Mouse (Mus musculus) kidney, postnatal 0 days (tissue): ENCODE data around the gene Hvcn1. TPM values are rescaled to one million over a fixed set of nuclear protein-coding genes. Genes with fewer than 3 reads are reported as not detected.

Experiments used
- ATAC-seq: fragments of 200-750 bp; cut with Nextera tagmentation; replicated peaks from 2 replicates; pipeline ENCODE4 v1.8.0; 2017; ENCODE audit warnings: low read depth, moderate number of reproducible peaks, moderate TSS enrichment, moderate library complexity; ENCODE audit not compliant: low FRiP score
- DNase-seq: peaks from one replicate; pipeline ENCODE4 v3.0.0-alpha.2; 2016; ENCODE audit warnings: low spot score
- H3K27ac ChIP-seq: fragments of 300-500 bp; sonication (generic); 2 replicates; pipeline ENCODE4 v1.5.1; 2014; ENCODE audit warnings: mild to moderate bottlenecking
- H3K27me3 ChIP-seq: fragments of 300-500 bp; sonication (generic); 2 replicates; pipeline ENCODE4 v1.6.1; 2014; ENCODE audit warnings: low read length, mixed read lengths; ENCODE audit not compliant: insufficient read depth
- H3K36me3 ChIP-seq: fragments of 300-500 bp; sonication (generic); 2 replicates; pipeline ENCODE4 v1.6.1; 2014; ENCODE audit warnings: low read length, mixed read lengths; ENCODE audit not compliant: insufficient read depth
- H3K4me1 ChIP-seq: fragments of 300-500 bp; sonication (generic); replicated peaks from 2 replicates; pipeline ENCODE4 v1.6.1; 2014; ENCODE audit warnings: antibody characterized with exemption, low read length, mixed read lengths; ENCODE audit not compliant: insufficient read depth
- H3K4me2 ChIP-seq: fragments of 300-500 bp; sonication (generic); 2 replicates; pipeline ENCODE4 v1.6.1; 2014; ENCODE audit warnings: mild to moderate bottlenecking, low read length, moderate library complexity, mixed read lengths
- H3K4me3 ChIP-seq: fragments of 300-500 bp; sonication (generic); replicated peaks from 2 replicates; pipeline ENCODE4 v1.5.1; 2014; ENCODE audit warnings: low read depth, low read length
- H3K9ac ChIP-seq: fragments of 300-500 bp; sonication (generic); 2 replicates; pipeline ENCODE4 v1.6.1; 2014; ENCODE audit warnings: low read depth, low read length
- H3K9me3 ChIP-seq: fragments of 300-500 bp; sonication (generic); replicated peaks from 2 replicates; pipeline ENCODE4 v1.6.1; 2016; ENCODE audit warnings: low read length, inconsistent platforms, mixed read lengths
- CTCF ChIP-seq: IDR thresholded peaks from 2 replicates; pipeline ENCODE4 v1.5.1; 2016; ENCODE audit warnings: antibody characterized with exemption, low read depth, mild to moderate bottlenecking, moderate library complexity
- WGBS: fragments of 180-500 bp; shearing (Covaris S2); extraction: QIAGEN DNeasy Blood & Tissue Kit; methylation state at CpG from one replicate; pipeline ENCODE4 v1.1.7; 2014; 5-methylcytosine and 5-hydroxymethylcytosine counted together
- polyA plus RNA-seq: library from polyadenylated mRNA; unstranded; fragments of >200 nt; fragmentation: Nextera tagmentation; extraction: Ambion mirVana; gene quantifications from 2 replicates; pipeline ENCODE4 v1.2.1, GENCODE M21; 2015

Gene Hvcn1
- polyA plus RNA-seq, 1 experiment from 2014 or later, result 12.2 TPM

DNA sequence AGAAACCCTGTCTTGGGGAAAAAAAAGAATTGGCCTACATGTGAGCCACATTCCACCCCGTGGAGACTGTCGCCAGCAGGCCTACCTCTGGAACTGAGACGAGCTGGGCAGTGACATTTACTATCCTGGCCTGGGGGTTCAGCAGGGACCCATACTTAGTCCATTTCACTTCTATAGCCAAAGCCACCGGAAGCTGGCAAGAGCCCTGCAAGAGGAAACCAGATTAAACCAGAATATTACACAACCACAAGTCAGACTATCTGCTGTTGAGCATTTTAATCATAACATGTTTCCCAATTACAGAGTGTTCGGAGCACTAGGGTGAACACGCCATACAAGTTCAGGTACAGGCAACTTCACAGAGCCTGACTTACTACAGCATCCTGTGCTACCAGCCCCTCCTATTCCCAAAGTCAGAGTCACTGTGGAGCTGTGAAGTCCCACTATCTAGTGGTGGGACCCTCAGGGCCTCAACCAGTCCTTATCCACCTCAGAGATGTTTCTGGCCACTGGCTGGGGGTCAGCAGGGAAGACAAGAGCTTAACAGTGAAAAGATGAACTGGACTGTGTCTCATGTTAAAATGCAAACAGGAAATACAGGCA is 36.0 kb downstream of the Hvcn1 start:
- peaks cover 12% of the 10 kb centered on the region; the same call in 1 of the 2 replicates for H3K36me3 ChIP-seq
- DNase-seq (no peak), ATAC-seq (no peak)
- H3K9ac ChIP-seq, result no peak overlapping the region
- no peak overlapping the region for H3K27ac ChIP-seq
- WGBS, result 85% methylated on average over 6 of the region's 6 CpGs
- H3K9me3 ChIP-seq, result no peaks in the 10 kb centered on the region
- no peak for TF ChIP-seq CTCF
- H3K4me2 ChIP-seq, result no peak overlapping the region
- no peaks in the 10 kb centered on the region for H3K4me1 ChIP-seq
- H3K27me3 ChIP-seq, result no peaks in the 10 kb centered on the region
- no peak overlapping the region for H3K4me3 ChIP-seq

DNA sequence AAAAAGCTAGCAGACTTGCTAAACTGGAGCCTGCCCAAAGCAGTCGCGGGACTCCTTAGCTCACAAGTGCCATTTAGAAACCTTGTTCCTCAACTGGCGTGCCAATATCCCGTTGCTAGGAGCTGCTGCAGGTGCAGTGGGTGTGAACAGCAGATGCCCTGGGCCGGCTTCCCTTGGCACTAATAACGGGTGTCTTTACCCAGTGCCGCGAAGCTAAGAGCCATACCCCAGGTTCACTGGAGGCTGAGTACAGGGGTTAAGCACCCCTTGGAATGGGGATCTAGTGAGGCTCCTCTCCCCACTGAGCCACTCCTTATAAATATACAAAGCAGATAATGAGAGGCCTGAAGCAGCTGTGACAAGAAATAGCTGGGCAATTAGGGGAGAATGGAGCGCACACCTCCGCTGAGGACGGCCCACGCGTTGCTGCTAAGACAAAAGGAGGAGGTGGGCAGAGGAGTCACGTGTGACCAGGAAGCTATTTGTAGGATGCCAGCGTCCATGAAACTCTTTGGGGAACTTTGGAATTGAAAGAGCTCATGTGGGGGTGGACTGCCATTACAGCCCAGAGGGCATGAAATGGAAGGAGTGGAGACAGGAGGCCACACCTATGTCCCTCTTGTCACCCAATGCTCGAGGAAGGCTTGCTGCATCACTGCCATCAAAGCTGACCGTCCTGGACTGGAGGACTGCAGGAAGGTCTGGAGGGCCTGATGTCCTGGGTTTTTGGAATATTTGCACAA is 37.3 kb downstream of the Hvcn1 start:
- no peak for TF ChIP-seq CTCF
- Histone ChIP-seq H3K9ac (no peak overlapping the region), H3K4me2 (no peak overlapping the region), H3K4me1 (no peaks in the 10 kb centered on the region), H3K4me3 (no peak overlapping the region), H3K27me3 (no peaks in the 10 kb centered on the region), H3K36me3 (peaks cover 12% of the 10 kb centered on the region; the same call in 1 of the 2 replicates), H3K9me3 (no peaks in the 10 kb centered on the region), H3K27ac (no peak overlapping the region)
- ATAC-seq (no peak), DNase-seq (no peak)
- WGBS, result 80% methylated on average over 17 of the region's 17 CpGs

DNA sequence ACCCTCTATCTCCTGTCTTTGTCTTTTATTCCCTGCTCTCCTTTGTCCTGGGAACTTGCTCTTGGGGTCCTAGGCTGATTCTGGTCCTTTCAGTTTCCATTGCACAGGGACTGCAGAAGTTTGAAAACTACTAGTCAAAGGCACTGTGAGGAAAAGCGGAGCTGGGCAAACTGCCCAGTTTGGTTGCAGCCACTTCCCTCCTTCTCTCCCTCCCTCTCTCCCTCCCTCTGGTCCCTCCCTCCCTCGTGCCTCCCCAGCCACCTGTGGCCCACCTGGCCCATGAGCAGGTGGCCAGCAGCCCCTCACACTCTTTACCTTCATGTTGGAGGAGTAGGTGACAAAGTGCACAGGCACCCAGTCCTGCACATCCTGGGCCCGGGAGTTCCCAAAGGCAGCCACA is 38.6 kb downstream of the Hvcn1 start:
- Histone ChIP-seq H3K4me2 (no peak overlapping the region), H3K27me3 (no peaks in the 10 kb centered on the region), H3K9me3 (no peaks in the 10 kb centered on the region), H3K4me3 (no peak overlapping the region), H3K27ac (no peak overlapping the region), H3K9ac (no peak overlapping the region), H3K4me1 (no peaks in the 10 kb centered on the region), H3K36me3 (peaks cover 5% of the 10 kb centered on the region; the same call in 1 of the 2 replicates)
- ATAC-seq, result no peak
- WGBS, result 50% methylated on average over 3 of the region's 3 CpGs
- TF ChIP-seq CTCF, result no peak
- DNase-seq, result no peak

DNA sequence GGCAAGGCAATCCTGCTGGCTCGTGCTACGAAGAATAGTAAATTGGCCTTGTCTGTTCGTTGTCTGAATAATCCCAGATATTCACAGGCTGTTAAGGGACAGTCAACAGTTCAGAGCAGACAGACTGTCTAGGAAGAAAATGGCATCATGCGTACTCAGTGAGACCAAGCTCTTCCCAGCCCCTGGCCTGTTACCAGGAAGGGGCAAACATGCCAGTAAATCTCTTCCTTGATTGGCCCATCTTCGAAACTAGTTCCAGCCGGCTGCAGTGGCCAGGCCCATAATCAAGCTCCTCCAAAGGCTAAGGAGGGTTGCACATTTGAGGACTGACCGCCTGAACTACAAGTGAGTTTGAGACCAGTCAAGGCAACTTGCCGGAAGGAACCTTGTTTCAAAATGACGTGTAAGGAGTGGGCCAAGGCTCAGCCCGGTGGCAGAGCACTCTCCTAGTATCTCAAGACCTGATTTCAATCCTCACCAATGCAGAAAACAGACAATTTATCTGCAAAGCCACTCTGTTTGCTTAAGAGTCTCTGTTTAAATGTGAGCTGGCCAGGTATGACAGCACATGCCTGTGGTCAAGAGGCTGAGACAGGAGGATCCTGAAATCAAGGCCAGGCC is 40.1 kb downstream of the Hvcn1 start:
- Histone ChIP-seq H3K4me3 (no peak overlapping the region), H3K4me2 (no peak overlapping the region), H3K9ac (no peak overlapping the region), H3K27ac (no peak overlapping the region), H3K27me3 (no peaks in the 10 kb centered on the region), H3K4me1 (no peaks in the 10 kb centered on the region), H3K36me3 (peaks cover 5% of the 10 kb centered on the region; the same call in 1 of the 2 replicates), H3K9me3 (no peaks in the 10 kb centered on the region)
- 80% methylated on average over 10 of the region's 10 CpGs for WGBS
- ATAC-seq (no peak), DNase-seq (no peak)
- TF ChIP-seq CTCF, result no peak

DNA sequence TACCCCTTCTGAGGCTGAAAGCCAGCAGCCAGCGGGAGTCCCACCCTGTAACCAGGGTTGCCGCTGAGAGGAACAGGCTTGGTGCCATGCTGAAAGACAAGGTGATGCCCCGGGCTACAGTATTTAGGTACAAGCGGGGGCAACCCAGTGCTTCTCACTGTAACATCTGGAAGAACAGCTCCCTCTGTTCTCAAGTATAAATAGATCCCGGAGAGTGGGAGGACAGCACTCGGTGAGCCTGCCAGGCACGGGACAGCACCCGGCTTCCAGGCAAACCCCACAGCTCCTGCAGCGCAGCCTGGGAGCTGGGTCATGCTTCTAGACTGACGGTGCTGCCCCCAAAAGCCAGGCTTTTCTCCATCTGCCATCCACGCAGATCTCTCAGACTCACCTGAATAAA is 40.9 kb downstream of the Hvcn1 start:
- Histone ChIP-seq H3K36me3 (peaks cover 5% of the 10 kb centered on the region; the same call in 1 of the 2 replicates), H3K27ac (no peak overlapping the region), H3K9ac (no peak overlapping the region), H3K9me3 (no peaks in the 10 kb centered on the region), H3K27me3 (no peaks in the 10 kb centered on the region), H3K4me3 (no peak overlapping the region), H3K4me1 (no peaks in the 10 kb centered on the region), H3K4me2 (no peak overlapping the region)
- ATAC-seq, result no peak
- WGBS, result 65% methylated on average over 11 of the region's 11 CpGs
- no peak for TF ChIP-seq CTCF
- DNase-seq, result no peak

DNA sequence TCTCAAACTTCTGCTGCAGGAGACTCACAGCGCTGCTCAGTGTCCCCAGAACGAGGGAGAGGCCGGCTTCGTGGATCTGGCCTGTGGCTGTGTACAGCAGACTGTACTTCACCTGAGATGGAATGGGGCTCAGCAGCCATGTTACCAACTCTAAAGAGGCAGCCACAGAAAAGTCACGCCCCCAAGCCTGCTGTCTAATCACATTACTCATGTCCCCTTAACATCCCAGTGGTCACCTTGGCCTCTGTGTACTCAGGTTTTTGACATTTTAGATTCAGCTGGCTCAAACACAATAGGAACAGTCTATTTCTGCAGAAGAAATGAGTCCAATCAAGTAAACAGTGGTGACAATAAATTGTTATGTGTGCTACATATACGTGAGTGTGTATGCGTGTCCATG is 41.3 kb downstream of the Hvcn1 start:
- Histone ChIP-seq H3K4me2 (no peak overlapping the region), H3K27me3 (no peaks in the 10 kb centered on the region), H3K27ac (no peak overlapping the region), H3K4me3 (no peak overlapping the region), H3K36me3 (peaks cover 5% of the 10 kb centered on the region; the same call in 1 of the 2 replicates), H3K4me1 (no peaks in the 10 kb centered on the region), H3K9ac (no peak overlapping the region), H3K9me3 (no peaks in the 10 kb centered on the region)
- DNase-seq, result no peak
- no peak for TF ChIP-seq CTCF
- WGBS, result 91% methylated on average over 7 of the region's 7 CpGs
- ATAC-seq, result no peak
